Mouse (Mus musculus): ENCODE measurements around the gene Cmtm2b.
"Not testable (repeated sequence)": the region's sequence is repeated elsewhere in the genome, so short reads cannot be mapped to it uniquely, and the experiment has no call there.

Gene Cmtm2b

DNA sequence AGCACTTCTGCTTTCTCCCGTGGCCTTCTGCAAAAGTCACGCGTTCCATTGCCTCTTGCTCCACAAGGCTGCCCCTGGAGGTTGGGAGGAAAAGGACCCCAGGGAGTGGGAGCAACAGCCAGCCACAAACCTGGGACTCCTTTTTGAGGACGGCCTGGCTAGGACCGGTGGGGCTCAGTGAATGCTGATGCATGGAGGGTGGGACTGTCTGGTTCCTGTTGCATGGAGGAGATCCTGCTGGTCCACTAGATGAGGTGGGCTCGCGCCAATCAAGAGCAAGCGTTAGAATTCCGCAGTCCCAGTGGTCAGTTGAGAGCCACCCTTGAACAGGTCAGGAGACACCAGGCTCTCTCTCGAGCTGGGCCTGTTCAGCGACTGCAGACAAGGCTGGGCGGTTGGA lies at the start of gene Cmtm2b:
Cmtm2b (plus strand) TSS at position 301 of the 400 bp plus-strand sequence.
- not testable (repeated sequence) for DNase-seq

- not testable (repeated sequence) for DNase-seq
Measured at GRCm38 (mm10) chr8:104293081-104293480, 28.9 kb upstream of the Cmtm2b start, which contains the start of gene Cmtm2a. TSS of gene Cmtm2a (minus strand) at chr8:104293181.

- DNase-seq, result peak; percentile 2
Measured at GRCm38 (mm10) chr8:104294396-104294795, 27.6 kb upstream of the Cmtm2b start.

- not testable (repeated sequence) for DNase-seq
Measured at GRCm38 (mm10) chr8:104301577-104301976, 20.5 kb upstream of the Cmtm2b start.

DNA sequence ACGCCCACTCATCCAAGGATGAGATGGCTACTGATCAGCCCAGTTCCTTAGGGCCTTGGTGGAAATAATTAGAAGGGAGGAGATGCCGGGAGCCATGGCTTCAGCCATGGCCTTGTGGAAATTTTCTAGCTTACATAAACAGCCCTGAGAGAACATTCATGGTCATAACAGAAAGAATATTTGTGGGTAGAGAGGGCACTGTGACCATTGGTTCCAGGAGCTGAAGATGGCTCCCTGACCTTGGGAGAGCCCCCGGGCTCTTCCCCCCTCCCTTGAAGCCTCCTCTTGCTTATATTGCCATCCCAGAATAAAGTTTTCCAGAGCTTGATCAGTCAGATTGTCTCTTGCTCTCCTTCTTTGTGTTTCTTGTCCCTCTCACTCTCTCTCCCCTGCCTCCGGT lies 19.5 kb upstream of the Cmtm2b start:
- DNase-seq, result not testable (repeated sequence)

DNA sequence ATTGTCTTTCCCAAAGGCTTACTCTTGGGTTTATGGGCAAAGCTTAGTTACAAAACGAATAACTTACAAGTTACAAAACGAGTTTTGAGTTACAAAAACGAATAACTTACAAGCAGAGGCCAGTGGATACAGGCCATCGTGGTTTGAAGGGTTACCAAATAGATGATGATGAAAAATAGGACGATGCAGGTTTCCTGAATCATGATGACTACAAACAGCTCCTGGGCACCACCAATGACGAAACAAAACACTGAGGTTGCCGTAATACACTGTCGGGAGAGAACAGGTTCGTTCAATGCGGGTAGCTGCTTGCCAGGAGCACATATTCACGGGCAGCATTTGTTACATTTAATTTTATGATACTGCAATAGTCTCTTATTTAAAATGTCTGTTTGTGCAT lies 17.1 kb upstream of the Cmtm2b start:
- no peak for DNase-seq

DNA sequence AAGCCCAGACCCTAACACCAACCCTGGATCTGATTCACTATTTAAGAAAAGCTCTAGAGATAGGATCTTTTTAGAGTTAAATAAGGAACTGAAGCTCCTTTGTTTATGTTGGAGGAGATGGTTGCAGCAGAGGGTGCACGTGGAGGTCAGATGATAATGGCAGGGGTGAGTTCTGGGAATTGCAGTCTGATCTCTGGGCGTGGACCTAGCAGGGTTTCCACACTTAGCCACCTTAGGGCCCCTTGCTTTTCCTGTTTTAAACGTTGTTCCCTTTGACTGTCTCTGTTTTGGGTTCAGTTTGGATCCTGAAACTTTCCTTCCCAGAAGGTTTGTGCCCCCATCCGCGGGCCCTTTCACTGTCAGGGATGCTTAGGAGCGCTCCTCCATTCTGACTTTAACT lies 13.7 kb upstream of the Cmtm2b start:
- not testable (repeated sequence) for DNase-seq

GRCm38 (mm10) chr8:104309441-104310155 lies 12.4 kb upstream of the Cmtm2b start, which contains the start of the genes Gm45711 and Cmtm1:
TSS of gene Gm45711 (minus strand) at chr8:104310081.
TSS of gene Cmtm1 (minus strand) at chr8:104310145.
- DNase-seq, result not testable (repeated sequence)

- not testable (repeated sequence) for DNase-seq
Measured at GRCm38 (mm10) chr8:104312023-104312422, 10.0 kb upstream of the Cmtm2b start.

DNA sequence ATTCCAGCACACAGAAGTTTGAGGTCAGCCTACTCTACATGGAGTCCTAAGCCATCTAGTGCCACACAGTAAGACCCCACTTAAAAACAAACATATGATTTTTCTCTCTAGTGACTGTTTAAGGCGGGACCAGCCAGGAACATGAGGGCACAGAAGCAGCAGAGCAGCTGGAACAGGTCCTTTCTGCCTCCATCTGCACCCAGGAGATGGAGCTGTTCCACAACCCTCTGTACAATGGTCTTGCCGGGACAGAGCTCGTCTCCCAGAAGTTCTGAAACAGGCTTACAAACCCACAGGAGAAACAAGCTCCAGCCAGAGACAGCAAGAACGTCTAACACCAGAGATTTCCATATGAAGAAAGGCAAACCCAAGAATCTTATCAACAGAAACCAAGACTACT lies 8.7 kb upstream of the Cmtm2b start:
- DNase-seq, result peak; percentile 39

- not testable (repeated sequence) for DNase-seq
Measured at GRCm38 (mm10) chr8:104321267-104321666, 763 bp upstream of the Cmtm2b start, which contains the start of gene Gm11020. TSS of gene Gm11020 (plus strand) at chr8:104321567.

DNA sequence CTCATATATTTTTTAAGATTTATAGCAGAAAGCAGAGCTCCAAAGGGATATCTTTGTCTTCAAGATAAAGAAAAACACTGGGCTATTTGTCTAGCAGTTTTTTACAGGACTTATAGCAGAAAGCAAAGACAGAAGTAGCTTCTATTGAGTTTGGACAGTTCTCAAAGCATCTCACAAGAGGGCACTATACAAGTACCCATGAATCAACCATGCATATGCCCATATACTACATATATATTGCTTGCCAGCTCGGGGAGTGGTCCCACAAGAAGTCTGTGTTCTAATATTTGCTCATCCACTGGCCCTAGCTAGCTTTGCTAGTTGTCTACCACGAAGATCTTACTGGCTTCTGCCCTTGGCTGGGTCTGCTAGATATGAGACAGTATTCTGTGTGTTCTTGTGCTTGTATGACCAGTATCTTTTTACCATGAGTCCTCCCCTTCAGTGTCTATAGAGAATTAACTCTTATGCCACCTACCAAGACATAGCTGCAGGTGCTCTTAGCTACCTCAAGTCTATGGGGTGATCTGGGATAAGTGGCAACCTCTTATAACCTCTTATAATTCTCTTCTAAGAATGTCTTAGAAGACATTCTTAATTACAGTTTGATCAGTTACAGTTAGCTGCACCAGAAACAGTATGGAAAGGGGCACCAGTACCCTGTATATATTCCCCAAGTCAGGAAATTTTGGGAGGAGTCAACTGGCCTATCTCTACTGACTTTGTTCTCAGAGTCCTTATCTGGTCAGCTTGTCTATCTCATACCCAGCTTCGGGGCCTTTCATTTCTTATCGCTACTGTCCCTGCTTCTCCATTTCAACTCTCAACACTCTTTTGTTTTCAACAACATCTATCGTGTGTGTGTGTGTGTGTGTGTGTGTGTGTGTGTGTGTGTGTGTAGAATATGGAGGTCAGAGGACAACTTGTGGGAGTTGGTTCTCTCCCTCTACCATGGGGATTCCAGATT lies 10.9 kb downstream of the Cmtm2b start:
- DNase-seq, result no peak

GRCm38 (mm10) chr8:104333786-104334185 lies 11.8 kb downstream of the Cmtm2b start:
- DNase-seq, result no peak

GRCm38 (mm10) chr8:104334196-104334595 lies 12.2 kb downstream of the Cmtm2b start:
- DNase-seq, result no peak

DNA sequence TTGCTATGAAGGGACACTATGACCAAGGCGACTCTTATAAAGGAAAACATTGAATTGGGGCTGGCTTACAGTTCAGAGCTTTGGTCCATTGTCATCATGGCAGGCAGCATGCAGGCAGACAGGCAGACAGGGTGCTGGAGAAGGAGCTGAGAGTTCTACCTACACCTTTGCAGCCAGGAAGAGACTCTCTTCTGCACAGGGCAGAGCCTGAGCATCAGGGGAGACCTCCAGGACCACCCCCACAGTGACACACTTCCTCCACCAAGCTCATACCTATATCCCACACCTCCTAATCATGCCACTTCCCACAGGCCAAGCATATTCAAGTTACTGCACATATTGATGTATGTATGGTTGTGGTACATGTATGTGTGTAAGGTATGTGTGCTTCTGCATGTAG lies 14.8 kb downstream of the Cmtm2b start:
- no peak for DNase-seq

DNA sequence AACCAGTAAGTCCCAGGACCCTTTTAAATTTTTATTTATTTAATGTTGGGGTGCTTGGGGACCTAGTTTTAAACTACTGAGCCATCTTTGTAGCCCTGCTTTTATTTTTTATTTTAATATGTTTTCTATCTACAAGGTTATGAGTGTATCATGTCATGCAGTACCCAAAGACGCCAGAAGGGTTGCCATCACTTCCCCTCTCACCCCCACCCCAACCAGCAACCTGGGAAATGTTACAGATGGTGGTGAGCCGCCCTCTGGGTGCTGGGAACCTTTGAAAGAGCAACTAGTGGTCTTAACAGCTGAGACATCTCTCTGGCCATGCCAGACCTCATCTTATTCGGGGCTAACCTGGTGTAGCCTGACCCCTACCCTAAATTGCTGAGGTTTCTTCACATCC lies 15.9 kb downstream of the Cmtm2b start:
- no peak for DNase-seq

DNA sequence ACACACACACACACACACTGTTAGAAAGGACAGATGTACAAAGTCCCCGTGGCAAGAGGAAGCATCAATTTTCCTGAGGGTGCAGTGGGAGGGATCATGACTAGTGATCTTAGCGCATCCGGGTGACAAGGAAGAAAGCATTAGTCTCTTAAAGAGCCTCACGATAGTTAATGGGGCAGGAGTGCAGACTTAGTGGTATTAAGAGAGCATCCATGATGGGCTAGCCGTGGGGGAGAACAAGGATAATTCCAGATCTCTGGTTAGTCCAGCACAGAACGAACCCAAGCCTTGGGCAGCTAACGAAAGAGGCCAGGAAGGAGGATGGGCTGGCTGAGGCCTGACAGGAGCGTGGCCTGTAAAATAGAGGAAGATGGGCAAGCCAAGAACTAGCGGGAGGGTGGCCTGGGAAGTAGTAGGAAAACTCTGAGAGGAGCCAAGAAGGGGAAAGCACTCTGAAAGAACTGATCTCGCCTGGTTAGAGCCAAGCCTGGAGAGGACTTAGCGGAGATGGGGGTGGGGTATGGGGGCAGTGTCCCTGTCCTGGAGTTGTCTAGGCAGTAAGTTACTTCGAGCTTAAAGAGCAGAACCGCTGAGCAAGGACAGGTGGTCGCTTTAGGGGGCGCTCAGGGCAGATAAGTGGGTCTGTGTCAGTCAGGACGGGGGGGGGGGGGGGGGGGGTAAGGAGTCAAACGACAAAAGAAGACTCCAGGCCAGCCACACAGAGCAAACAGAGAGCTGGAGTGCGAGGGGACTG lies 17.4 kb downstream of the Cmtm2b start, which contains the start of gene Cmtm3:
Cmtm3 (plus strand) TSS at position 182 of the 754 bp plus-strand sequence.
- DNase-seq, result peak; percentile 44

GRCm38 (mm10) chr8:104339983-104340232 lies 17.9 kb downstream of the Cmtm2b start:
- no peak for DNase-seq

- peak; percentile 87 for DNase-seq
Measured at GRCm38 (mm10) chr8:104340233-104341105, 18.4 kb downstream of the Cmtm2b start.

- DNase-seq, result peak; percentile 80
Measured at GRCm38 (mm10) chr8:104341106-104341561, 19.1 kb downstream of the Cmtm2b start.

GRCm38 (mm10) chr8:104341678-104342077 lies 19.6 kb downstream of the Cmtm2b start:
- no peak for DNase-seq

DNA sequence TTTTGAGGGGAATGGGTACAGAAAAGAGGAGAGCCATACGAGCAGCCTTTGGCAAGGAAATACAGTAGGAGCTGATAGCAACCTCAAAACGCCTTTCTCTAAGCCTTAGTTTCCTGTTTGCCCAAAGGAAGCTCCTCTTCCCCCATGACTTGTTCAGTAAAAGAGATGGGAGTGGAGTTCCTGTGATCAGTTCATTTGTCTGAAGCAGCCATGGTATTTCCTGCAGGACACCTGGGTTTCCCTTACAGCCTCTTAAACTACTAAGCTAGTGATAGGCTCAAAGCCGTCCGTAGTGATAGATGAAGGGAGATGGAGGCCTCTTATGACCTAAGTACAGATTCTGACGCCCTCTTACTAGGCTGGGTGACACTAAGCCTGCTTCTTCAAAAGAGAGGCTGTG lies 20.4 kb downstream of the Cmtm2b start:
- DNase-seq, result no peak

Data from kidney, postnatal 14 days (tissue).